Mouse (Mus musculus) intestine, postnatal 0 days (tissue): ENCODE results near the gene Kmt2a. TPM values are rescaled to one million over a fixed set of nuclear protein-coding genes. Genes with fewer than 3 reads are reported as not detected.

ENCODE experiments used
- ATAC-seq: fragments of 200-750 bp; cut with Nextera tagmentation; 2 replicates; pipeline ENCODE4 v1.8.0; 2017; ENCODE audit warnings: mild to moderate bottlenecking, moderate TSS enrichment, moderate library complexity
- H3K27ac ChIP-seq: fragments of 300-500 bp; sonication (generic); 2 replicates; pipeline ENCODE4 v1.5.1; 2014; ENCODE audit warnings: mild to moderate bottlenecking, low read depth, low read length, moderate library complexity
- H3K27me3 ChIP-seq: fragments of 300-500 bp; sonication (generic); replicated peaks from 2 replicates; pipeline ENCODE4 v1.6.1; 2014; ENCODE audit warnings: low read length, mixed read lengths; ENCODE audit not compliant: control insufficient read depth, insufficient read depth
- H3K36me3 ChIP-seq: fragments of 300-500 bp; sonication (generic); 2 replicates; pipeline ENCODE4 v1.6.1; 2014; ENCODE audit warnings: mild to moderate bottlenecking, moderate library complexity; ENCODE audit not compliant: control insufficient read depth, insufficient read depth
- H3K4me1 ChIP-seq: fragments of 300-500 bp; sonication (generic); replicated peaks from 2 replicates; pipeline ENCODE4 v1.6.1; 2014; ENCODE audit warnings: antibody characterized with exemption, low read length, mixed read lengths; ENCODE audit not compliant: control insufficient read depth, insufficient read depth
- H3K4me2 ChIP-seq: fragments of 300-500 bp; sonication (generic); replicated peaks from 2 replicates; pipeline ENCODE4 v1.6.1; 2014; ENCODE audit warnings: low read depth, mild to moderate bottlenecking, moderate library complexity
- H3K4me3 ChIP-seq: fragments of 300-500 bp; sonication (generic); 2 replicates; pipeline ENCODE4 v1.5.1; 2014; ENCODE audit warnings: low read depth, low read length
- H3K9ac ChIP-seq: fragments of 300-500 bp; sonication (generic); 2 replicates; pipeline ENCODE4 v1.6.1; 2014; ENCODE audit warnings: mild to moderate bottlenecking, low read depth, low read length
- H3K9me3 ChIP-seq: fragments of 300-500 bp; sonication (generic); 2 replicates; pipeline ENCODE4 v1.6.1; 2016; ENCODE audit warnings: mixed run types; ENCODE audit not compliant: control insufficient read depth
- CTCF ChIP-seq: sonication (generic); IDR thresholded peaks from 2 replicates; pipeline ENCODE4 v1.5.1; 2016; ENCODE audit warnings: low read depth, mild to moderate bottlenecking, control low read depth, antibody characterized with exemption, moderate library complexity
- WGBS: fragments of 180-500 bp; shearing (Covaris S2); extraction: QIAGEN DNeasy Blood & Tissue Kit; methylation state at CpG from one replicate; pipeline ENCODE4 v1.1.7; 2014; 5-methylcytosine and 5-hydroxymethylcytosine counted together
- polyA plus RNA-seq: library from polyadenylated mRNA; unstranded; fragments of >200 nt; fragmentation: Nextera tagmentation; extraction: Ambion mirVana; gene quantifications from 2 replicates; pipeline ENCODE4 v1.2.1, GENCODE M21; 2015

The Kmt2a gene
- polyA plus RNA-seq, 1 experiment from 2014 or later, result 2.9 TPM

GRCm38 (mm10) chr9:44866501-44867240 is 14.4 kb downstream of the Kmt2a start:
- Histone ChIP-seq H3K36me3 (peaks cover 18% of the 10 kb centered on the region), H3K4me2 (no peak overlapping the region), H3K9me3 (no peaks in the 10 kb centered on the region), H3K9ac (no peak overlapping the region), H3K4me3 (no peak overlapping the region), H3K27ac (no peak overlapping the region), H3K4me1 (0 out of 2 replicates have a peak, but pooled peaks cover 16% of the 10 kb centered on the region), H3K27me3 (no peaks in the 10 kb centered on the region)
- no peak for TF ChIP-seq CTCF
- WGBS, result 50% methylated on average over 9 of the region's 9 CpGs
- no peak for ATAC-seq

GRCm38 (mm10) chr9:44861121-44861520 is 20.0 kb downstream of the Kmt2a start:
- Histone ChIP-seq H3K9me3 (no peaks in the 10 kb centered on the region), H3K27ac (no peak overlapping the region), H3K4me2 (no peak overlapping the region), H3K4me3 (no peak overlapping the region), H3K9ac (no peak overlapping the region), H3K4me1 (no peaks in the 10 kb centered on the region), H3K27me3 (no peaks in the 10 kb centered on the region), H3K36me3 (peaks cover 22% of the 10 kb centered on the region)
- ATAC-seq, result no peak
- TF ChIP-seq CTCF, result no peak

- 96% methylated on average over 3 of the region's 3 CpGs for WGBS
- TF ChIP-seq CTCF, result no peak
- Histone ChIP-seq H3K27me3 (no peaks in the 10 kb centered on the region), H3K36me3 (peaks cover 10% of the 10 kb centered on the region; the same call in 1 of the 2 replicates), H3K9ac (no peak overlapping the region), H3K4me2 (no peak overlapping the region), H3K27ac (no peak overlapping the region), H3K9me3 (no peaks in the 10 kb centered on the region), H3K4me3 (no peak overlapping the region), H3K4me1 (no peaks in the 10 kb centered on the region)
- ATAC-seq, result no peak
Observed at GRCm38 (mm10) chr9:44858657-44859056, 22.4 kb downstream of the Kmt2a start.

- Histone ChIP-seq H3K4me2 (no peak overlapping the region), H3K4me3 (no peak overlapping the region), H3K36me3 (peaks cover 4% of the 10 kb centered on the region; the same call in 1 of the 2 replicates), H3K9ac (no peak overlapping the region), H3K27me3 (no peaks in the 10 kb centered on the region), H3K4me1 (no peaks in the 10 kb centered on the region), H3K9me3 (no peaks in the 10 kb centered on the region), H3K27ac (no peak overlapping the region)
- no peak for TF ChIP-seq CTCF
- no peak for ATAC-seq
- WGBS, result 89% methylated on average over 17 of the region's 17 CpGs
Observed at GRCm38 (mm10) chr9:44857405-44857992, 23.6 kb downstream of the Kmt2a start.

GRCm38 (mm10) chr9:44855153-44855552 is 25.9 kb downstream of the Kmt2a start:
- H3K9ac ChIP-seq, result no peak overlapping the region
- H3K27me3 ChIP-seq, result no peaks in the 10 kb centered on the region
- no peaks in the 10 kb centered on the region for H3K4me1 ChIP-seq
- 76% methylated on average over 6 of the region's 6 CpGs for WGBS
- no peak for TF ChIP-seq CTCF
- no peaks in the 10 kb centered on the region for H3K9me3 ChIP-seq
- no peak overlapping the region for H3K4me2 ChIP-seq
- H3K4me3 ChIP-seq, result no peak overlapping the region
- no peak for ATAC-seq
- no peak overlapping the region for H3K27ac ChIP-seq
- peaks cover 7% of the 10 kb centered on the region; the same call in 1 of the 2 replicates for H3K36me3 ChIP-seq

- H3K36me3 ChIP-seq, result peaks cover 70% of the 10 kb centered on the region
- no peak for TF ChIP-seq CTCF
- WGBS, result 83% methylated on average over 6 of the region's 6 CpGs
Observed at GRCm38 (mm10) chr9:44847446-44847845, 33.6 kb downstream of the Kmt2a start.

More at GRCm38 (mm10) chr9:44847446-44847845, 33.6 kb downstream of the Kmt2a start:
- H3K4me1 ChIP-seq, result no peaks in the 10 kb centered on the region
- H3K27me3 ChIP-seq, result no peaks in the 10 kb centered on the region
- no peak overlapping the region for H3K9ac ChIP-seq
- H3K4me2 ChIP-seq, result no peak overlapping the region
- H3K4me3 ChIP-seq, result no peak overlapping the region
- no peaks in the 10 kb centered on the region for H3K9me3 ChIP-seq
- ATAC-seq, result no peak
- no peak overlapping the region for H3K27ac ChIP-seq
